Mouse (Mus musculus): ENCODE measurements around the gene Ivl. TPM values are rescaled to one million over a fixed set of nuclear protein-coding genes. Genes with fewer than 3 reads are reported as not detected.

Gene Ivl
- polyA plus RNA-seq (2012; rRNA removed): not detected in 2 replicates

GRCm38 (mm10) chr3:92573449-92574041 lies at the start of gene Ivl:
TSS of gene Ivl (minus strand) at chr3:92573735.
- H3K27ac ChIP-seq (ENCODE audit: insufficient read depth, low read length): no peak within 1 kb of the TSS
- TF ChIP-seq CTCF (IDR thresholded peaks at IDR 0.05; ENCODE audit: extremely low read depth, insufficient read depth, low read length) (no peak), POLR2A (IDR thresholded peaks at IDR 0.05; ENCODE audit: extremely low read depth, insufficient read depth, low read length) (no peak)
- H3K4me3 ChIP-seq (ENCODE audit: insufficient read depth, low read length): no peak within 1 kb of the TSS
- no peaks in the 10 kb centered on the region for H3K4me1 ChIP-seq (ENCODE audit: control insufficient read depth, insufficient read depth, low read length)

DNA sequence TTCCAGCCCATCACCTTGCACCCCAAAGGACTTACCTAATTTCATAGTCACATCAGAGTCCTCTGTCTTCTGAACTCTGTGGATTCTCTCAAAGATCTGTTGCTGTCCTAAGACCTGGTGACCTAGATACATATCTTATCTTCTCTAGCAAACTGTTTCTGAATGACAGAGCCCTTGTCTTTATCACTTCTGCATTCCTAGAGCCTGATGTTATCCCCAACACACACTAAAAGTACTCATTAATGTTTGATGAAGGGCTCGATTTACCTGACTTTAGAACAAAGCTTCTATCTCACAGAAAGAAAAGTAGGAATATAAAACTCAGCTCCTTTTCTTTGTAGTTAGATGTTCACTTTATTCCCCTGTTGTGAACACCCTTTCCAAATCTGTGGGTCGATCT lies 48.0 kb upstream of the Ivl start, which contains the start of gene Lce6a:
Lce6a (minus strand) TSS at position 101 of the 400 bp plus-strand sequence.
- no peak within 1 kb of the TSS for H3K4me3 ChIP-seq (ENCODE audit: insufficient read depth, low read length)
- no peak within 1 kb of the TSS for H3K27ac ChIP-seq (ENCODE audit: insufficient read depth, low read length)
- no peaks in the 10 kb centered on the region for H3K4me1 ChIP-seq (ENCODE audit: control insufficient read depth, insufficient read depth, low read length)
- TF ChIP-seq CTCF (IDR thresholded peaks at IDR 0.05; ENCODE audit: extremely low read depth, insufficient read depth, low read length) (no peak), POLR2A (IDR thresholded peaks at IDR 0.05; ENCODE audit: extremely low read depth, insufficient read depth, low read length) (no peak)

DNA sequence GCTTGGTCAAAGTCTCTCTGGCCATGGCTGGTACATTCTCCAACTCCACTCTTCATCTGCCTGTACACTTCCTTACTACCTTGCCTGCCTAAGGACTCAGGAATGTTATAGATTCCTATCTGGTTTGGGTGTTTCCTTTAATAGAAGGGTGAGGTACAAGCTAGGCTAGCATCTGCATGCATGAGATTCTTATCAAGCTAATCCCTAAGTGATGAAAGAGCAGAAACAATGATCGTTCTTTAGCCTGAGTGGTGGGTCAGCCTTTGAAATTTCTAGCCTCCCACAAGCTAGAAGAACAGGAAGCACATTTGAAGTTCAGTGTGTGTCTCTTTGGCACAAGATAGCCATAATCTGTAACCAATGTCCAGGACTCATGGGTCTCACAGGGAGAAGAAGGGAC lies 36.3 kb upstream of the Ivl start:
- Histone ChIP-seq H3K27ac (ENCODE audit: insufficient read depth, low read length) (no peak overlapping the region), H3K4me1 (ENCODE audit: control insufficient read depth, insufficient read depth, low read length) (no peaks in the 10 kb centered on the region), H3K4me3 (ENCODE audit: insufficient read depth, low read length) (no peak overlapping the region)
- TF ChIP-seq POLR2A (IDR thresholded peaks at IDR 0.05; ENCODE audit: extremely low read depth, insufficient read depth, low read length) (no peak), CTCF (IDR thresholded peaks at IDR 0.05; ENCODE audit: extremely low read depth, insufficient read depth, low read length) (no peak)

DNA sequence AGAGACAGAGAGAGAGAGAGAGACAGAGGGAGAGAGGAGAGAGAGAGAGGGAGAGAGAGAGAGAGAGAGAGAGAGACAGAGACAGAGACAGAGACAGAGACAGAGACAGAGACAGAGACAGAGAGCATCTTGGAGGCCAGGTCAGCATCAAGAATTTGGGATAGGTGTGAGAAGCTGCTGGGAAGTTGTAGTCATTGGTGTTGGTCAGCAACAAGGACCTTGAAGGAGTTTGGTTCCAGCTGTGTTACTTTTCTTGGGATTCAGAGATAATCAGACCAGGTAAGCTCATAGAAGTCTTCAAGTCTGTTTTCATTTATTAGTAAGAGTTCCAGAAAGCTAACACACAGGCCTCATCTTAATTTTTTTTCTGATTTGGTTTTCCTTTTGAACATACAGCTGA lies 33.9 kb upstream of the Ivl start, which contains the start of gene 2210017I01Rik:
2210017I01Rik (minus strand) TSS at position 101 of the 400 bp plus-strand sequence.
- H3K27ac ChIP-seq (ENCODE audit: insufficient read depth, low read length): no peak within 1 kb of the TSS
- no peaks in the 10 kb centered on the region for H3K4me1 ChIP-seq (ENCODE audit: control insufficient read depth, insufficient read depth, low read length)
- H3K4me3 ChIP-seq (ENCODE audit: insufficient read depth, low read length): no peak within 1 kb of the TSS
- TF ChIP-seq CTCF (IDR thresholded peaks at IDR 0.05; ENCODE audit: extremely low read depth, insufficient read depth, low read length) (no peak), POLR2A (IDR thresholded peaks at IDR 0.05; ENCODE audit: extremely low read depth, insufficient read depth, low read length) (no peak)

- H3K4me3 ChIP-seq (ENCODE audit: insufficient read depth, low read length): no peak overlapping the region
- no peak overlapping the region for H3K27ac ChIP-seq (ENCODE audit: insufficient read depth, low read length)
- H3K4me1 ChIP-seq (ENCODE audit: control insufficient read depth, insufficient read depth, low read length): no peaks in the 10 kb centered on the region
- TF ChIP-seq POLR2A (IDR thresholded peaks at IDR 0.05; ENCODE audit: extremely low read depth, insufficient read depth, low read length) (no peak), CTCF (IDR thresholded peaks at IDR 0.05; ENCODE audit: extremely low read depth, insufficient read depth, low read length) (no peak)
Measured at GRCm38 (mm10) chr3:92602169-92602568, 28.6 kb upstream of the Ivl start.

GRCm38 (mm10) chr3:92600456-92600855 lies 26.9 kb upstream of the Ivl start:
- no peak overlapping the region for H3K27ac ChIP-seq (ENCODE audit: insufficient read depth, low read length)
- H3K4me3 ChIP-seq (ENCODE audit: insufficient read depth, low read length): no peak overlapping the region
- H3K4me1 ChIP-seq (ENCODE audit: control insufficient read depth, insufficient read depth, low read length): no peaks in the 10 kb centered on the region
- TF ChIP-seq POLR2A (IDR thresholded peaks at IDR 0.05; ENCODE audit: extremely low read depth, insufficient read depth, low read length): no peak
- TF ChIP-seq CTCF (IDR thresholded peaks at IDR 0.05; ENCODE audit: extremely low read depth, insufficient read depth, low read length): no peak

DNA sequence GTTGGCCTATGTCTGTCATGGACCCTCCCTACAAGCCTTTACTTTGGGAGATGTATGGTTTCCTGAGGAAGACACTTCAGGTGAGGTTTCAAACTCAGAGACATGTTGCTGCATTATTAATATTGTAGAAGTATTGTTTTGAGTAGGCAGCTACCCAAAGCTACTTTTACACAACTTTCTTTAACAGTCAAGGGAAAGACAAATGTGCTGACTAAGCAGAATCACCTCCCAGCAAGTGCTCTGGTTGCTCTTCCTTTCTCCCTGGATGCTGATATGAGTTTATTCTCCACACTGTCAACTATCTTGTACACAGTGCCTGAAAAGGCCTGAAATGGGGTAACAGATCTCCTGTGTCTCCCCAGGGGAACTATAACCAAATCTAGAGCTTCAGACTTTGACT lies 26.4 kb upstream of the Ivl start:
- H3K4me3 ChIP-seq (ENCODE audit: insufficient read depth, low read length): no peak overlapping the region
- no peaks in the 10 kb centered on the region for H3K4me1 ChIP-seq (ENCODE audit: control insufficient read depth, insufficient read depth, low read length)
- no peak overlapping the region for H3K27ac ChIP-seq (ENCODE audit: insufficient read depth, low read length)
- TF ChIP-seq CTCF (IDR thresholded peaks at IDR 0.05; ENCODE audit: extremely low read depth, insufficient read depth, low read length) (no peak), POLR2A (IDR thresholded peaks at IDR 0.05; ENCODE audit: extremely low read depth, insufficient read depth, low read length) (no peak)

DNA sequence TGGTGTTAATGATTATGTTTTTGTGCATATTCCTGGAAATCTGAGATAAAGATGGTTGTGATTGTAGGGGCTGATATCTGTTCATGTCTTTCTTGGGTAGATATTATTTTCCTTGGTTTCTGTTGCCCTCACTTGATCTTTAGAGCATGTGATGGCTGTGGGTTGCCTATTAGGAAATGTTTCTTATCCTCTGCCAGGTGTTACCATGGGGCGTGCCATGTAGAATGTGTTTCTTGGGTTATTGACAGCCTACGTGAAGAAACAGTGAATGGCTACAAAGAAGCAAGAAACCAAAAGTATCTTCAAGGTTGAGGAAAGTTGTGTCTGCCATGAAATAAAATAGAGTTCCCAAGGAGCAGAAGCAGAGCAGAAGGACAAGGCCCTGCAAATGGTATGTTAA lies 24.9 kb upstream of the Ivl start:
- Histone ChIP-seq H3K4me3 (ENCODE audit: insufficient read depth, low read length) (no peak overlapping the region), H3K4me1 (ENCODE audit: control insufficient read depth, insufficient read depth, low read length) (no peaks in the 10 kb centered on the region), H3K27ac (ENCODE audit: insufficient read depth, low read length) (no peak overlapping the region)
- no peak for TF ChIP-seq CTCF (IDR thresholded peaks at IDR 0.05; ENCODE audit: extremely low read depth, insufficient read depth, low read length)
- no peak for TF ChIP-seq POLR2A (IDR thresholded peaks at IDR 0.05; ENCODE audit: extremely low read depth, insufficient read depth, low read length)

- H3K4me3 ChIP-seq (ENCODE audit: insufficient read depth, low read length): no peak within 1 kb of the TSS
- TF ChIP-seq POLR2A (IDR thresholded peaks at IDR 0.05; ENCODE audit: extremely low read depth, insufficient read depth, low read length) (no peak), CTCF (IDR thresholded peaks at IDR 0.05; ENCODE audit: extremely low read depth, insufficient read depth, low read length) (no peak)
- no peak within 1 kb of the TSS for H3K27ac ChIP-seq (ENCODE audit: insufficient read depth, low read length)
- no peaks in the 10 kb centered on the region for H3K4me1 ChIP-seq (ENCODE audit: control insufficient read depth, insufficient read depth, low read length)
Measured at GRCm38 (mm10) chr3:92588858-92589257, 15.3 kb upstream of the Ivl start, which contains the start of gene Smcp. TSS of gene Smcp (minus strand) at chr3:92588997.

DNA sequence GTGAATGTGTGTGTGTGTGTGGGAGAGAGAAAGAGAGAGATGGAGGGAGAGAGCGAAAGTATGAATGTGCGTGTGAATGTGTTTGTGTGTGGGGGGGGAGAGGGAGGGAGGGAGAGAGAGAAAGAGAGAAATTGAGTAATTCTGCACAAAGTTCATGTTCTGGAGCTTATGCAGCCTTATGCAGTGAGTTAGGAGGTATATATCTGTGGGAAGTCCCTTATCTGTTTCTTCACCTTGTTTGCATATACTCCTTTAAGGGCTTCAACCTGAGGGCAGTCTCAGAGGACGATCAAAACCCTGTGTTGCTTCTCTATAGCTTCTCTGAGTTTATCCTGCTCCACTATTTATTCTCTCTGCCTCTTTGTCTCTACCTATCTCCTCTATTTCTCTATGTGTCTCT lies 13.7 kb upstream of the Ivl start:
- H3K4me3 ChIP-seq (ENCODE audit: insufficient read depth, low read length): no peak overlapping the region
- H3K4me1 ChIP-seq (ENCODE audit: control insufficient read depth, insufficient read depth, low read length): no peaks in the 10 kb centered on the region
- no peak overlapping the region for H3K27ac ChIP-seq (ENCODE audit: insufficient read depth, low read length)
- TF ChIP-seq CTCF (IDR thresholded peaks at IDR 0.05; ENCODE audit: extremely low read depth, insufficient read depth, low read length) (no peak), POLR2A (IDR thresholded peaks at IDR 0.05; ENCODE audit: extremely low read depth, insufficient read depth, low read length) (no peak)
